Mouse (Mus musculus) brain, embryonic 14.5 days (tissue): Measurements from ENCODE around the gene Cramp1l.

Experiments
- CTCF ChIP-seq: fragments of 200-500 bp; IDR thresholded peaks from 2 replicates; pipeline ENCODE4 v1.5.1; 2012; ENCODE audit warnings: inconsistent platforms, mild to moderate bottlenecking, moderate library complexity, borderline replicate concordance; ENCODE audit not compliant: insufficient read depth, insufficient read length; ENCODE audit errors: extremely low read depth
- POLR2A ChIP-seq: fragments of 200-500 bp; IDR thresholded peaks from 2 replicates; pipeline ENCODE4 v1.6.1; 2012; ENCODE audit warnings: mild to moderate bottlenecking, inconsistent platforms, borderline replicate concordance; ENCODE audit not compliant: poor library complexity, insufficient read depth, insufficient read length, severe bottlenecking; ENCODE audit errors: extremely low read depth

DNA sequence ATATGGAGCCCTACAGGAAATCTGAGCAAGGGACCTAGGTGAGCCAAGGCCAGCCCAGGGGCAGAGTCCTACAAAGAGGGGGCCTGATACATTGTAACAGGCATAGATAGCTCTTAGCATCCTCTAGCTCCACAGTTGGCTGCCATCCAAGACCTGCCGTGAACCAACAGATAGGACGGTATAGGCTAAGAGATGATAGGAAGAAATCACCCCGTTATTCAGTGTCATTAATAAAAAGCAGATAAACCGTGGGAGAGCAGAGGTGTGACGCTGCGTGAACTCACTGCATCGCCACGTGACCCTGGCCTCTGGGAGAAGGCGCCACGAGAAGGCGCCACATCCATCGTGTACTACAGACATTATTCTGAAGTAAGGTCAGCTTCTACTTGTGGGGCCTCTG lies 48.3 kb upstream of the Cramp1l start:
- no peak for TF ChIP-seq CTCF
- no peak for TF ChIP-seq POLR2A
